Mouse (Mus musculus): ENCODE measurements around the gene Parva. TPM values are rescaled to one million over a fixed set of nuclear protein-coding genes. Genes with fewer than 3 reads are reported as not detected.

Parva gene
- polyA plus RNA-seq, 1 experiment from 2014 or later, result 17.4 TPM

DNA sequence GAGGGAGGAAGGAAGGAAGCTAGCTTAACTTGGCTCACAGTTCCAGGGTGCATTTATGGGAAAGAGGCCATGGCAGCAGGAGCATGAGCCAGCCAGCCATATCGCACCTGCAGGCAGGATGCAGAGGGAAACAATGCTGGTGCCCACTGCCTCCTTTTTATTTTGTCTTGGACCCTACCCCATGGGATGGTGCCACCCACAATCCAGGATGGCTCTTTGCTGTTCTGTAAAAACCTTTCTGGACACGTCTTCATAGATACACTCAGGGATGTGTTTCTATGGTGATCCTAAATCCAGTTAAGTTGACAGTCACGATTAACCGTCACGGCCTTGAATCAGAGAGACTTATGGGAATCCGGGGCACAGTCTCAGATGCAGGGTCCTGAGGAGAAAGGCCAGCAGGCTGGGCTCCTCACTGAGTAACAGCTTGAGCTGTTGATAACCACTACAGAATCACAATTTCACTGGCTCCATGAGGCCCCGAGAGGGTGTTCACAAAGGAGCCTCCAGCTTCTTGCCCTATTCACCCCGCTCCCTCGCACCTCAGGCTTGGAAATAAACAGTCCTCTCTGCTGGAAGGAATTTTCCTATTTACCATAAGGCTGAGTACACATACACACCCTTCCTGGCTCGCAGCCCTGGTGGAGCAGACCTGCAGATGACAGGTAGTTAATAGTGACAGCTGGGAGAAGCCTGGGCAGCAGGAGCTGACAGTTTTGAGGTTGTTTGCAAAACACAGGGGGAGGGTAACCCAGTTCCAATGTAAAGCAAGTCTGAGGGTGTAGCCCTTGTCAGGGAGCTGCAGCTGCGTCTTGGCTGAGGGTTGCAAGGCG lies 17.1 kb downstream of the Parva start:
- DNase-seq (ENCODE audit: low spot score) (peak; percentile 87), ATAC-seq (peak; percentile 91)
- no peaks in the 10 kb centered on the region for H3K9me3 ChIP-seq (replicated peaks; ENCODE audit: control insufficient read depth, low read length)
- WGBS, result 28% methylated on average over 12 of the region's 12 CpGs
- H3K4me1 ChIP-seq (ENCODE audit: control insufficient read depth, insufficient read depth, low read length), result peaks cover 12% of the 10 kb centered on the region
- peak overlapping the region; percentile 13; the same call in 1 of the 2 replicates for H3K4me2 ChIP-seq (ENCODE audit: low read length)
- peak overlapping the region; percentile 29; the same call in 1 of the 2 replicates for H3K27ac ChIP-seq (ENCODE audit: low read depth, low read length)
- H3K9ac ChIP-seq (ENCODE audit: low read length), result no peak overlapping the region
- no peaks in the 10 kb centered on the region for H3K36me3 ChIP-seq (ENCODE audit: control insufficient read depth, insufficient read depth, low read length)
- H3K4me3 ChIP-seq (ENCODE audit: low read depth, low read length), result no peak overlapping the region
- H3K27me3 ChIP-seq (replicated peaks; ENCODE audit: control insufficient read depth, insufficient read depth, low read length), result no peaks in the 10 kb centered on the region

DNA sequence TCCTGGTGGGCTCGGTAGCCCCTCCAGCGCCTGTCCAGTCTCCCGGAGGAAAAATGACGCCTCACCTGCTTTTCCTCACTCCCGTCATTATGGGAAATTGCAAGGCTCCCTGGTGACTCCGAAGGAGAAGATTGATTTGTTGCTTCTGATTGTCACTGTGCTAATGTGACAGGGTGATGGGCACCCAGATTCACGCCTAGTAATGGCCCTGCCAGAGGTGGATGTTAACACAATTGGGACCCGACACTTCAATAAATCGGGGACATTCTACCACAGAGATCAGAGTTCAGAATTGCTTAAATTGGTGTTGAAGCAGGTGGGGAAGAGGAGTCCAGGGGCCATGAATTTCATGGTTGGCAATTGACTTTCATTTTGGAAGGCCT lies 17.7 kb downstream of the Parva start:
- no peak overlapping the region for H3K4me3 ChIP-seq (ENCODE audit: low read depth, low read length)
- no peaks in the 10 kb centered on the region for H3K27me3 ChIP-seq (replicated peaks; ENCODE audit: control insufficient read depth, insufficient read depth, low read length)
- H3K9me3 ChIP-seq (replicated peaks; ENCODE audit: control insufficient read depth, low read length), result no peaks in the 10 kb centered on the region
- peak overlapping the region; percentile 13; the same call in 1 of the 2 replicates for H3K4me2 ChIP-seq (ENCODE audit: low read length)
- peaks cover 12% of the 10 kb centered on the region for H3K4me1 ChIP-seq (ENCODE audit: control insufficient read depth, insufficient read depth, low read length)
- no peaks in the 10 kb centered on the region for H3K36me3 ChIP-seq (ENCODE audit: control insufficient read depth, insufficient read depth, low read length)
- 37% methylated on average over 9 of the region's 9 CpGs for WGBS
- ATAC-seq, result peak; percentile 45
- no peak for DNase-seq (ENCODE audit: low spot score)
- no peak overlapping the region for H3K9ac ChIP-seq (ENCODE audit: low read length)
- H3K27ac ChIP-seq (ENCODE audit: low read depth, low read length), result peak overlapping the region; percentile 29; the same call in 1 of the 2 replicates

DNA sequence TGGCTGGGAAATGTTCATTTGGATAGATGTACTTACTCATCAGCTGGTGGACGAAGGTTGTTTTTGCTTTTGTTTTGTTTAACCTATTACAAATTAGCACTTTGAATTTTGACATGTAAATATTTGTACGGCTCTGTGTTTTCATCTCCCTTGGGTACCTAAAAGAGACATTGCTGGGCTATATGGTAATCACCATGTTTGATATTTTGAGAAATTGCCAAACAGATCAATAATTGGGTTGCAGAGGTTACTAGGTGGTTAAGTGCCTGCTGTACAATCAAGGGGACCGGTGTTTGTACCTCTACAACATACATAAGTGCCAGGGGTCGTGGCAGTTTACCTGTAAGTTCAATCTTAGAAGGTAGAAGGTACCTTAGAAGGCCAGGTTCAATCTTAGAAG lies 19.2 kb downstream of the Parva start:
- Histone ChIP-seq H3K4me3 (ENCODE audit: low read depth, low read length) (no peak overlapping the region), H3K27ac (ENCODE audit: low read depth, low read length) (no peak overlapping the region), H3K36me3 (ENCODE audit: control insufficient read depth, insufficient read depth, low read length) (no peaks in the 10 kb centered on the region), H3K27me3 (replicated peaks; ENCODE audit: control insufficient read depth, insufficient read depth, low read length) (no peaks in the 10 kb centered on the region), H3K4me2 (ENCODE audit: low read length) (no peak overlapping the region), H3K9me3 (replicated peaks; ENCODE audit: control insufficient read depth, low read length) (no peaks in the 10 kb centered on the region), H3K9ac (ENCODE audit: low read length) (no peak overlapping the region), H3K4me1 (ENCODE audit: control insufficient read depth, insufficient read depth, low read length) (peaks cover 12% of the 10 kb centered on the region)
- ATAC-seq (no peak), DNase-seq (ENCODE audit: low spot score) (no peak)
- 92% methylated on average over 4 of the region's 4 CpGs for WGBS

DNA sequence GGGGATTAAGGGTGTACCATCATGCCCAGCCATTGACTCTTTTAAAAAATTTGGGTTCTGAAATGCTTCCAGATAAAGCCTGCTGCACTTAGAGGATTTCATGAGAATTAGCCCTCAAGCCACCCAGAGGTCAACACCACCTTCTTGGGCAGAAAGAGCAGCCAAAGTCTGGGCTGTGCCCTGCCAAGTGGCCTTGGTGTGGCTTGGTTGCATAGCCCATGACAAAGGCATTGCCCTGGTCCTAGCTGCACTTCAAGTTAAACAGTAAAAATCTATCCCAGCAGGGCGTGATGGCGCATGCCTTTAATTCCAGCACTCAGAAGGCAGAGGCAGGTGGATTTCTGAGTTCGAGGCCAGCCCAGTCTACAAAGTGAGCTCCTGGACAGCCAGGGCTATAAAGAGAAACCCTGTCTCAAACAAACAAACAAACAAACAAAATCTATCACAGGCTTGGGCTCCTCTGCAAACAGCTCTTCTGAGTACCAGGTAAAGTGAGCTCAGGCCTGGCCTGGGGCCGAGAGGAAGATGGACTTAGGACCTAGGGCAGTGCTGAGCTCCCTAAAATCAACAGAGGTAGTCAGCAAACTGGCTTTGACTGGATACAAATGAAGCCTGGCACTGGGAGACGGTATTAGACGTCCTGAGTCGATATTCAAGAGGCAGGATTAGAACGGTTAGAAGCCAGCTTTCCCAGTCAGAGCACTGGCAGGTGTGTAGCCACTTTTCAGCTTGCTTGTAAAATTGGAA lies 22.8 kb downstream of the Parva start:
- Histone ChIP-seq H3K9ac (ENCODE audit: low read length) (no peak overlapping the region), H3K9me3 (replicated peaks; ENCODE audit: control insufficient read depth, low read length) (no peaks in the 10 kb centered on the region), H3K27ac (ENCODE audit: low read depth, low read length) (no peak overlapping the region), H3K4me2 (ENCODE audit: low read length) (no peak overlapping the region), H3K36me3 (ENCODE audit: control insufficient read depth, insufficient read depth, low read length) (no peaks in the 10 kb centered on the region), H3K4me1 (ENCODE audit: control insufficient read depth, insufficient read depth, low read length) (peaks cover 5% of the 10 kb centered on the region; the same call in 1 of the 2 replicates), H3K4me3 (ENCODE audit: low read depth, low read length) (no peak overlapping the region), H3K27me3 (replicated peaks; ENCODE audit: control insufficient read depth, insufficient read depth, low read length) (no peaks in the 10 kb centered on the region)
- WGBS, result 86% methylated on average over 8 of the region's 8 CpGs
- DNase-seq (ENCODE audit: low spot score), result no peak
- ATAC-seq, result no peak

DNA sequence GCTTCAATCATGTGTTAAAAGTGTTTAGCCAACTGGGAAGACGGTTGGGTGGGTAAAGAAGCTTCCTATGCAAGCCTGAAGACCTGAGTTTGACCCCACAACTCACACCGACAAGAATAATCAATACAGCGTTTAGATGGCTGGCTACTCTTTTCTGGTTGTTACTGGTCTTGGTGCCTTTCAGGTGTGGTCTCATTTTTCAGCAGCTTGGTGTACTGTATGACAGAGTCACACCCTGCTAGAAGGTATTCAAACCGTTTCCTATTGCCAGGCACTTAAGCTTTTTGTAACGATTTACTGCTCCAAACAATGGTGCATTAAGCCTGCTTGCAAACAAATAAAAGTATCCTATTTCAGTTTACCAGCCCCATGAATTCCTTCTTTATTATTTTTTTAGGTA lies 25.2 kb downstream of the Parva start:
- Histone ChIP-seq H3K27me3 (replicated peaks; ENCODE audit: control insufficient read depth, insufficient read depth, low read length) (no peaks in the 10 kb centered on the region), H3K27ac (ENCODE audit: low read depth, low read length) (no peak overlapping the region)

DNA sequence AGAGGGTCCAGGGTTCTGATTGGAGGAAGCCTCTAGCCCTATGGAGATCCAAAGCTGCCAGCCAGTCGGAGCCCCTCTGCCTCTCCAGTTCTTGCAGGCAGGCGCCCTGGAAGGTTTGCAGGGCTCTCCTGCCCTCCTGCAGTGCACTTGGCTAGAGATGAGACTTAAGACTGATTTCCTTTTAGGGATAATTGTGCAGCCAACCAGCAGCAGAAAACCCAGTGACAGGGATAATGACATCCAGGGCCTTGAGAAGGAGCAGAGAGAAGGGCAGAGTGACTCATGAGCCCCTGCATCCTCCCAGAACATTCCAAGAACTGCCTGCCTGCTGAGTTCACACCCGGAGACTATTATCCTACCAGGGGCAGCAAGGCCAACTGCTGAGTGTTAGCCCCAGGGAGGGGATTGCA lies 26.5 kb downstream of the Parva start:
- Histone ChIP-seq H3K36me3 (ENCODE audit: control insufficient read depth, insufficient read depth, low read length) (no peaks in the 10 kb centered on the region), H3K4me3 (ENCODE audit: low read depth, low read length) (no peak overlapping the region), H3K27ac (ENCODE audit: low read depth, low read length) (no peak overlapping the region), H3K4me1 (ENCODE audit: control insufficient read depth, insufficient read depth, low read length) (peaks cover 5% of the 10 kb centered on the region; the same call in 1 of the 2 replicates), H3K27me3 (replicated peaks; ENCODE audit: control insufficient read depth, insufficient read depth, low read length) (no peaks in the 10 kb centered on the region), H3K4me2 (ENCODE audit: low read length) (no peak overlapping the region), H3K9me3 (replicated peaks; ENCODE audit: control insufficient read depth, low read length) (no peaks in the 10 kb centered on the region), H3K9ac (ENCODE audit: low read length) (no peak overlapping the region)
- DNase-seq (ENCODE audit: low spot score), result no peak
- ATAC-seq, result no peak
- 7% methylated on average over 3 of the region's 3 CpGs for WGBS

More for the DNA sequence above, 25.2 kb downstream of the Parva start:
- no peak for ATAC-seq
- Histone ChIP-seq H3K9me3 (replicated peaks; ENCODE audit: control insufficient read depth, low read length) (no peaks in the 10 kb centered on the region), H3K9ac (ENCODE audit: low read length) (no peak overlapping the region), H3K4me3 (ENCODE audit: low read depth, low read length) (no peak overlapping the region), H3K4me2 (ENCODE audit: low read length) (no peak overlapping the region), H3K36me3 (ENCODE audit: control insufficient read depth, insufficient read depth, low read length) (no peaks in the 10 kb centered on the region), H3K4me1 (ENCODE audit: control insufficient read depth, insufficient read depth, low read length) (peaks cover 5% of the 10 kb centered on the region; the same call in 1 of the 2 replicates)
- DNase-seq (ENCODE audit: low spot score), result no peak
- 52% methylated on average over 5 of the region's 5 CpGs for WGBS

DNA sequence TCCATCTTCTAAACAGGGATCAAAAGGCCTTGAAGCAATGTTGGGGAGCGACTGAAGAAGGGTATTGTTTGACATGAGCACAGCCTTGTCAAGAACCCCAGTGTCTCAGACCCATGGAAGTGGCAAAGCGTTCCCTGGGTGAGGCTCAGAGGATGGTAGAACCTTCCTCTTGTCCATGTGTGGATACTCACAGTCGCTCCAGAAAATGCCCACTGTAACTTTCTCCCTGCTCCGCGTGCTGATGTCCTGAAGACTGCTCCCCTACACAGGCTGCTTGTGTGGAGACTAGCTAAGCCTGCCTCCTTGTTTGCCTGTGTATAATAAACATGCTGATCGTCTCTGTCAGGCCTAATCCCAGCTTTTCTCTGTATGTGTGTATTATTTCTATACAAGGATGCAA lies 27.1 kb downstream of the Parva start:
- DNase-seq (ENCODE audit: low spot score) (no peak), ATAC-seq (no peak)
- no peak overlapping the region for H3K27ac ChIP-seq (ENCODE audit: low read depth, low read length)
- H3K9me3 ChIP-seq (replicated peaks; ENCODE audit: control insufficient read depth, low read length), result no peaks in the 10 kb centered on the region
- H3K4me2 ChIP-seq (ENCODE audit: low read length), result no peak overlapping the region
- H3K4me1 ChIP-seq (ENCODE audit: control insufficient read depth, insufficient read depth, low read length), result peaks cover 5% of the 10 kb centered on the region; the same call in 1 of the 2 replicates
- H3K9ac ChIP-seq (ENCODE audit: low read length), result no peak overlapping the region
- no peaks in the 10 kb centered on the region for H3K36me3 ChIP-seq (ENCODE audit: control insufficient read depth, insufficient read depth, low read length)
- H3K27me3 ChIP-seq (replicated peaks; ENCODE audit: control insufficient read depth, insufficient read depth, low read length), result no peaks in the 10 kb centered on the region
- 51% methylated on average over 6 of the region's 6 CpGs for WGBS
- H3K4me3 ChIP-seq (ENCODE audit: low read depth, low read length), result no peak overlapping the region

DNA sequence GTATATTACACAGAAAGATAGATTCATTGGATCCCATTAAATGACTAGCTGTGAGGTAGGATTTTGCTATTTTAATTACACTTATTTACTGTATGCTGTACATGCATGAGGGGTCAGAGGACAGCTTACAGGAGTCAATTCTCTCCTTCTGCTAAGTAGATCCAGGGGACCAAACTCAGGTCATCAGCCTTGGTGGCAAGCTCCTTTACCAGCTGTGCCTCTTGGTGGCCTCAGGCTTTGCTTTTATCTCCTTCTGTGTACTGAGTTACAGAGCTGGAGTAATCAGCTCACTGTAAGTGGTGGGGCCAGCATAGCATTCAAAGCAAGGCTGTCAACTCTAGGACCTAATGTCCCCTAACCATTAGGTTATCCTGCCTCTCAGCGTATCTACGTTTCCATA lies 27.6 kb downstream of the Parva start:
- no peak overlapping the region for H3K27ac ChIP-seq (ENCODE audit: low read depth, low read length)
- no peak overlapping the region for H3K9ac ChIP-seq (ENCODE audit: low read length)
- 95% methylated on average over 2 of the region's 2 CpGs for WGBS
- H3K4me1 ChIP-seq (ENCODE audit: control insufficient read depth, insufficient read depth, low read length), result peaks cover 5% of the 10 kb centered on the region; the same call in 1 of the 2 replicates
- H3K36me3 ChIP-seq (ENCODE audit: control insufficient read depth, insufficient read depth, low read length), result no peaks in the 10 kb centered on the region
- ATAC-seq (no peak), DNase-seq (ENCODE audit: low spot score) (no peak)
- no peaks in the 10 kb centered on the region for H3K27me3 ChIP-seq (replicated peaks; ENCODE audit: control insufficient read depth, insufficient read depth, low read length)
- H3K9me3 ChIP-seq (replicated peaks; ENCODE audit: control insufficient read depth, low read length), result no peaks in the 10 kb centered on the region
- H3K4me3 ChIP-seq (ENCODE audit: low read depth, low read length), result no peak overlapping the region
- H3K4me2 ChIP-seq (ENCODE audit: low read length), result no peak overlapping the region
